Mouse (Mus musculus) lung, embryonic 16.5 days (tissue): Measurements from ENCODE around the gene P4hb. TPM values are rescaled to one million over a fixed set of nuclear protein-coding genes. Genes with fewer than 3 reads are reported as not detected.

Experiments
- ATAC-seq: fragments of 200-750 bp; cut with Nextera tagmentation; 2 replicates; pipeline ENCODE4 v1.8.0; 2017; ENCODE audit warnings: low read depth, mild to moderate bottlenecking, moderate library complexity
- H3K27ac ChIP-seq: fragments of 300-500 bp; sonication (generic); 2 replicates; pipeline ENCODE4 v1.5.1; 2014; ENCODE audit warnings: mild to moderate bottlenecking, control low read depth, low read length
- H3K27me3 ChIP-seq: fragments of 300-500 bp; sonication (generic); 2 replicates; pipeline ENCODE4 v1.6.1; 2014; ENCODE audit warnings: low read depth, low read length, mixed read lengths; ENCODE audit not compliant: control insufficient read depth, insufficient read depth
- H3K36me3 ChIP-seq: fragments of 300-500 bp; sonication (generic); 2 replicates; pipeline ENCODE4 v1.6.1; 2014; ENCODE audit warnings: low read length; ENCODE audit not compliant: control insufficient read depth, insufficient read depth
- H3K4me1 ChIP-seq: fragments of 300-500 bp; sonication (generic); replicated peaks from 2 replicates; pipeline ENCODE4 v1.6.1; 2014; ENCODE audit warnings: low read length, mixed read lengths; ENCODE audit not compliant: control insufficient read depth, insufficient read depth
- H3K4me2 ChIP-seq: fragments of 300-500 bp; sonication (generic); 2 replicates; pipeline ENCODE4 v1.6.1; 2014; ENCODE audit warnings: low read depth, low read length, control low read depth
- H3K4me3 ChIP-seq: fragments of 300-500 bp; sonication (generic); 2 replicates; pipeline ENCODE4 v1.5.1; 2014; ENCODE audit warnings: mild to moderate bottlenecking, low read length, control low read depth
- H3K9ac ChIP-seq: fragments of 300-500 bp; sonication (generic); 2 replicates; pipeline ENCODE4 v1.6.1; 2014; ENCODE audit warnings: low read length, control low read depth
- H3K9me3 ChIP-seq: fragments of 300-500 bp; sonication (generic); 2 replicates; pipeline ENCODE4 v1.6.1; 2016; ENCODE audit warnings: low read length; ENCODE audit not compliant: control insufficient read depth
- WGBS: fragments of 180-500 bp; shearing (Covaris S2); extraction: QIAGEN DNeasy Blood & Tissue Kit; methylation state at CpG from one replicate; pipeline ENCODE4 v1.1.7; 2014; 5-methylcytosine and 5-hydroxymethylcytosine counted together
- polyA plus RNA-seq: library from polyadenylated mRNA; unstranded; fragments of >200 nt; fragmentation: Nextera tagmentation; extraction: Ambion mirVana; gene quantifications from 2 replicates; pipeline ENCODE4 v1.2.1, GENCODE M21; 2015

P4hb gene
- polyA plus RNA-seq, 1 experiment from 2014 or later: 841 TPM

- Histone ChIP-seq H3K4me3 (no peak overlapping the region), H3K27me3 (no peaks in the 10 kb centered on the region), H3K4me2 (no peak overlapping the region), H3K9me3 (no peaks in the 10 kb centered on the region), H3K9ac (no peak overlapping the region), H3K27ac (no peak overlapping the region), H3K4me1 (peaks cover 9% of the 10 kb centered on the region), H3K36me3 (peaks cover 18% of the 10 kb centered on the region; the same call in 1 of the 2 replicates)
- 86% methylated on average over 8 of the region's 8 CpGs for WGBS
- ATAC-seq: no peak
Observed at GRCm38 (mm10) chr11:120613976-120614375, 40.9 kb upstream of the P4hb start.

DNA sequence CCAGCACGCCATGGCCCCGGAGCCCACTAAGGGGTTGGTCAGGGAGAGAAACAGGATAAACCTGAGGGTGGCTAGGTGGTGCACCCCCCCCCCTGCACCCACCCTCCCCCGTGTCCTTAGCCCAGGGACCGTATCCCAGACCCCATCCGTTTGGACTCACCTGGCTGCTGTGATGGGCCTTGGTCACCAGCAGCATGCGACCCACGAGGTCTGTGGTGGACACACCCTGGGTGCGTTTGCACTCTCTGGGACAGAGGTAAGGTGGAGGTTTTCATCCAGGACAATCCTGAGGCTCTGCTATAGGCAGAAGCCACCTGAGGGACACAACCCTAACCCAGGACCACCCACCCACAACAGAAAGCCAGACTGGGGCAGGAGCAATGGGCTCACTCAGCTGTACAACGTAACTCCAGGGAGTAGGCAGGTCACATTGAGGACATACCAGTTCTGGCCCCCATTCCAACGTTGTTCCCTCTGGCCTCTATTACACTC, 40.5 kb upstream of the P4hb start:
- Histone ChIP-seq H3K9me3 (no peaks in the 10 kb centered on the region), H3K4me1 (peaks cover 14% of the 10 kb centered on the region), H3K27me3 (no peaks in the 10 kb centered on the region), H3K4me3 (no peak overlapping the region), H3K9ac (no peak overlapping the region), H3K36me3 (peaks cover 18% of the 10 kb centered on the region; the same call in 1 of the 2 replicates), H3K4me2 (no peak overlapping the region), H3K27ac (no peak overlapping the region)
- 86% methylated on average over 10 of the region's 10 CpGs for WGBS
- ATAC-seq: no peak

- peaks cover 18% of the 10 kb centered on the region; the same call in 1 of the 2 replicates for H3K36me3 ChIP-seq
- H3K27ac ChIP-seq: no peak overlapping the region
- WGBS: 23% methylated on average over 6 of the region's 6 CpGs
- peak; percentile 26 for ATAC-seq
- H3K9me3 ChIP-seq: no peaks in the 10 kb centered on the region
- H3K9ac ChIP-seq: no peak overlapping the region
- no peak overlapping the region for H3K4me2 ChIP-seq
- H3K27me3 ChIP-seq: no peaks in the 10 kb centered on the region
- H3K4me3 ChIP-seq: no peak overlapping the region
- peaks cover 21% of the 10 kb centered on the region for H3K4me1 ChIP-seq
Observed at GRCm38 (mm10) chr11:120612763-120613162, 39.7 kb upstream of the P4hb start.

DNA sequence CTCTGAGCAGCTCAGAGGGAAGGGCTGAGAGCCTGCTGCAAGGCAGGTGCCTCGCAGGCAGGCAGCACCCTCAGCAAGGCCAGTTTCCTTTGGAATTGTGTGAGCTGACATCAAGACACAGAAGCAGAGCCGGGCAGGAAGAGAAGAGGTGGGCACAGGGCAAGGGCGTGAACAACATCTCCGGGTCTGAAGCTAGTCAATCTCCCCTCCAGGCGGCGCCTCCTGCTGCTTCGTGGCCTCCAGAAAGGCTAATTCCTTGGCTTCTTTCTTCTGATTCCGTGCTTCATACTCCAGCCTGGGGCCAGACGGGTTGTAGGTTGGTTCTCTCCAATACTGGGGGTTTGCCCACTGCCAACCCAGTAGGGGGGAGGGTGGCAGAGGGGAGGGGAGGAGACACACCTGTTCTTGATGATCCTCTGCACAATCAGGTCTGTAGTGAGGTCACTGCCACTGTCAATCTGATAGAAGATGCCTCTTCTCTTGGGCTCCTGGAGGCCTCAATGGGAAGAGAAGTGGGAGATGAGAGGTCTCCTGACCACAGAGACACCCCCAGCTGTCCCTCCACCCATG, 37.5 kb upstream of the P4hb start:
- 75% methylated on average over 9 of the region's 9 CpGs for WGBS
- peaks cover 18% of the 10 kb centered on the region; the same call in 1 of the 2 replicates for H3K36me3 ChIP-seq

DNA sequence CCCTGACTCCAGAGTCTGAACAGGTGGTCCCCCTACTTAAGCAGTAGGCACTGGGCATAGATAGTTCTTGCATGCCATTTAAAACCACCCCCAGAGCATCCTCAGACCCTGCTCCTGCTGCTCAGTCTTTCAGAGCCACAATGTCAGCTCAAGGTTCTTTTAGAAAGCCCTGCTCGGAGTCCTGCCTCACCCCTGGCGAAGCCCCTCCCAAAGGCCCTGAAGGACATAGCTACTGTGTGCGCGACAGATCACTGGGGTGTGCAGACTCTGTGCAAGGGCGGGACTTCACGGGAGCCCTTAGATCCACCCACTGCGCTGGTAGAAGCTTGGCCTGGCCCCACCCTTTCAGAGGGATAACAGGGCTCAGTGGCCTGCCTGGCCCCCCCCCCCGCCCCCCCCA, 36.2 kb upstream of the P4hb start:
- peaks cover 21% of the 10 kb centered on the region for H3K36me3 ChIP-seq
- peaks cover 19% of the 10 kb centered on the region for H3K4me1 ChIP-seq
- peak overlapping the region; percentile 65 for H3K9ac ChIP-seq
- no peak overlapping the region for H3K27ac ChIP-seq
- no peaks in the 10 kb centered on the region for H3K9me3 ChIP-seq
- no peak overlapping the region for H3K4me3 ChIP-seq
- no peaks in the 10 kb centered on the region for H3K27me3 ChIP-seq
- 37% methylated on average over 8 of the region's 8 CpGs for WGBS
- peak overlapping the region; percentile 73; the same call in 1 of the 2 replicates for H3K4me2 ChIP-seq
- no peak for ATAC-seq

More for the DNA sequence above, 37.5 kb upstream of the P4hb start:
- Histone ChIP-seq H3K9ac (no peak overlapping the region), H3K4me2 (no peak overlapping the region), H3K4me3 (no peak overlapping the region), H3K27ac (no peak overlapping the region), H3K4me1 (peaks cover 19% of the 10 kb centered on the region), H3K9me3 (no peaks in the 10 kb centered on the region), H3K27me3 (no peaks in the 10 kb centered on the region)
- ATAC-seq: no peak

GRCm38 (mm10) chr11:120608241-120609034, 35.4 kb upstream of the P4hb start, which contains the start of gene Npb:
Npb (plus strand) TSS chr11:120608477.
- H3K27me3 ChIP-seq: no peaks in the 10 kb centered on the region
- ATAC-seq: peak; percentile 32; the same call in 1 of the 2 replicates
- 3% methylated on average over 45 of the region's 45 CpGs for WGBS
- H3K9ac ChIP-seq: peak within 1 kb of the TSS; percentile 65
- no peak within 1 kb of the TSS for H3K27ac ChIP-seq
- peaks cover 19% of the 10 kb centered on the region for H3K4me1 ChIP-seq
- peaks cover 25% of the 10 kb centered on the region for H3K36me3 ChIP-seq
- peak within 1 kb of the TSS; percentile 44 for H3K4me3 ChIP-seq
- no peaks in the 10 kb centered on the region for H3K9me3 ChIP-seq
- peak within 1 kb of the TSS; percentile 73 for H3K4me2 ChIP-seq

DNA sequence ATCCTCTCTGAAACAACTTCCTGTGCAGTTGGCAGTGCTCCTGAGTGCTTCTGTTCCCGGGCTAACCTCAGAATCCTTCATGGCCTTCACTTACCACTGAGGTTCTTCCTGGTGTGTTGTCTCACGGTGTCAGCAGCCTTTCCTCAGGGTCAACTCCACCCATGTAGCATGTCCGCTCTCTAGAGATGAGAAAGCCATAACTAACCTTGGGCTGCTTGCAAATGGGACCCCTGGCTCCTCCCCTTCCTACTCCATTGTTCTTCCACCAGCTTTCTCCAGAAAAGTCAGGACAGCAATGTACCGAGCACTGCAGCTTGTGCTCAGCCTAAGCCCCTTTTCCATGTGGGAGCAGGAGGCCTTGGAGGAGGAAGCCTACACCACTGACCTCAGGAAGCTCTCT, 33.7 kb upstream of the P4hb start:
- ATAC-seq: 0 out of 2 replicates have a peak, but pooled peaks have one; percentile 10
- Histone ChIP-seq H3K27ac (0 out of 2 replicates have a peak overlapping the region, but pooled peaks have one; percentile 36), H3K4me3 (no peak overlapping the region), H3K4me1 (peaks cover 19% of the 10 kb centered on the region), H3K36me3 (peaks cover 31% of the 10 kb centered on the region), H3K9me3 (no peaks in the 10 kb centered on the region), H3K9ac (0 out of 2 replicates have a peak overlapping the region, but pooled peaks have one; percentile 22), H3K27me3 (no peaks in the 10 kb centered on the region), H3K4me2 (no peak overlapping the region)
- 68% methylated on average over 4 of the region's 4 CpGs for WGBS

- Histone ChIP-seq H3K4me1 (peaks cover 19% of the 10 kb centered on the region), H3K9me3 (no peaks in the 10 kb centered on the region), H3K36me3 (peaks cover 27% of the 10 kb centered on the region), H3K4me2 (no peak overlapping the region), H3K27ac (no peak overlapping the region), H3K9ac (no peak overlapping the region), H3K4me3 (no peak overlapping the region), H3K27me3 (no peaks in the 10 kb centered on the region)
- no peak for ATAC-seq
- WGBS: 87% methylated on average over 7 of the region's 7 CpGs
Observed at GRCm38 (mm10) chr11:120605667-120606066, 32.6 kb upstream of the P4hb start.

DNA sequence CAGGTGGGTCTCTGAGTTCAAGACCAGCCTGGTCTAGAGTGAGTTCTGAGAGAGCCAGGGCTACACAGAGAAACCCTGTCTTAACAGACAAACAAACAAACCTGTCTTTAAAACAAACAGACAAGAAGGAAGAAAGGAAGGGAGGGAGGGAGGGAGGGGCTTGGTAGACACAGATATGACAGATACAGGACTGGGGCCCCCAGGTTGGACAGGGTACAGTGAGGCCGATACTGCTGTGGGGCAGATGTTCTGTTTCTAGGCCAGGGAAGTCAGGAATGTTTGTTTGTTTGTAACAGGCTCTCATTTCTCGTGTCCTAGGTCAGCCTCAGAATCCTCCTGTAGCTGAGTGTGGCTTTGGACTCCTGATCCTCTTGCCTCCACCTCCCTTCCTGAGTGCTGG, 30.5 kb upstream of the P4hb start:
- Histone ChIP-seq H3K27me3 (no peaks in the 10 kb centered on the region), H3K36me3 (peaks cover 25% of the 10 kb centered on the region), H3K4me3 (no peak overlapping the region), H3K27ac (no peak overlapping the region), H3K4me1 (peaks cover 19% of the 10 kb centered on the region), H3K4me2 (no peak overlapping the region), H3K9me3 (no peaks in the 10 kb centered on the region), H3K9ac (no peak overlapping the region)
- WGBS: 62% methylated on average over 2 of the region's 2 CpGs
- no peak for ATAC-seq
